In the genomic region with DNA sequence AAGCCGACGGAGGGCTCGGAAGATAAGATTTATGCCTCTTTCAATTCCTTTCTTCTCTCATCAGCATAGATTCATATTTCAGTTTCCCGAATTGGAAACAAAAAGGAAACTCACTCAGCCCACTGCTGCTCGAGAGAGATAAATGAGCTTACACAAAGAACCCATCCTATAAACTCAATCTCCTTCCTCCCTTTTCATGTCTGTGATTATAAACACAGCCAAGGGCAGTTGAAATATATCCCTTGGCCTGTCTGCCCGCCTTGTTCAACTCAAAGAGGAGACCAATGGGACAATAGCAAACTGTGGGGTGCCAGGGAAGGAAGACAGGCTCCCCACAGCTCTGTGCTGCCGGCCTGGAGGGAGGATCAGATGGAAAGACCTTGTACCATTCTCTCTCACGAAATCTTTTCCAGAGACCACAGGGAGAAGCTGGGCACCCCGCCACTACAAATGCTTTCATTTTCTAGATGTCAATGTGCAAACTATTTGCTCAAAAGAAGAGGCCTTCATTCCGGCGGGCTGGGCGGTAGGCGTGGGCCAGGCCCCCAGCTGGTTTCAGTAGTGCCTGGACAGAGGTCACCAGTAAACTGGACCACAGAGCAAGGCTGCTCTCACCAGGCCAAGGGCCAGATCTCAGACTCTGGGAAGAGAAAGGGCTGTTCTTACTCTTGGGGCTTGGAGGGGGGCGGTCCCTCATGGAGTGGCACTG, we compare ENCODE assay signal across 8 mouse cellular contexts.
DNase-seq lines count a peak whose midpoint lies in the region; ATAC-seq and TF ChIP-seq lines count a peak whose summit lies in the region.

No protein-coding gene starts in this region.

- no peak for TF ChIP-seq CTCF in liver, adult 2 months (IDR thresholded peaks at IDR 0.05; ENCODE audit: low read depth, low read length)

- WGBS in liver, adult 2 months: 51% methylated on average over 14 of the region's 14 CpGs
- 56% methylated on average over 14 of the region's 14 CpGs for WGBS in liver, embryonic 11.5 days
- 59% methylated on average over 14 of the region's 14 CpGs for whole genome bisulfite sequencing in heart, embryonic 10.5 days
- WGBS in kidney, embryonic 16.5 days: 29% methylated on average over 14 of the region's 14 CpGs
- 26% methylated on average over 14 of the region's 14 CpGs for WGBS in stomach, embryonic 15.5 days

- H3K79me2 ChIP-seq in liver, adult 2 months (ENCODE audit: control insufficient read depth, insufficient read depth, low read length): no peaks in the 10 kb centered on the region

- no peak overlapping the region for H3K9ac ChIP-seq in liver, adult 2 months (ENCODE audit: low read depth, low read length)
- no peak overlapping the region for H3K9ac ChIP-seq in liver, embryonic 11.5 days (ENCODE audit: low read depth, low read length)
- H3K9ac ChIP-seq in kidney, embryonic 16.5 days (replicated peaks; ENCODE audit: low read length): no peak overlapping the region
- no peak overlapping the region for H3K9ac ChIP-seq in stomach, embryonic 15.5 days

- H3K27me3 ChIP-seq in liver, adult 2 months (ENCODE audit: control insufficient read depth, insufficient read depth, low read length): 0 out of 2 replicates have a peak, but pooled peaks cover 2% of the 10 kb centered on the region
- H3K27me3 ChIP-seq in liver, embryonic 11.5 days (replicated peaks; ENCODE audit: control insufficient read depth, insufficient read depth, low read length): no peaks in the 10 kb centered on the region
- H3K27me3 ChIP-seq in heart, embryonic 10.5 days (ENCODE audit: insufficient read depth, poor library complexity, severe bottlenecking): peaks cover 10% of the 10 kb centered on the region; the same call in 1 of the 2 replicates
- H3K27me3 ChIP-seq in kidney, embryonic 16.5 days (ENCODE audit: insufficient read depth, low read length): no peaks in the 10 kb centered on the region
- H3K27me3 ChIP-seq in stomach, embryonic 15.5 days (replicated peaks): no peaks in the 10 kb centered on the region

- H3K4me2 ChIP-seq in liver, embryonic 11.5 days: no peak overlapping the region
- H3K4me2 ChIP-seq in kidney, embryonic 16.5 days (replicated peaks; ENCODE audit: low read depth, low read length): no peak overlapping the region
- H3K4me2 ChIP-seq in stomach, embryonic 15.5 days: no peak overlapping the region; the same call in 1 of the 2 replicates

- H3K4me3 ChIP-seq in liver, adult 2 months (ENCODE audit: insufficient read depth, low read depth, low read length): no peak overlapping the region
- H3K4me3 ChIP-seq in liver, embryonic 11.5 days (ENCODE audit: low read depth, low read length): no peak overlapping the region
- H3K4me3 ChIP-seq in heart, embryonic 10.5 days: no peak overlapping the region
- no peak overlapping the region for H3K4me3 ChIP-seq in kidney, embryonic 16.5 days (ENCODE audit: low read length)
- no peak overlapping the region for H3K4me3 ChIP-seq in stomach, embryonic 15.5 days (replicated peaks)

- TF ChIP-seq POLR2A in liver, adult 2 months (IDR thresholded peaks at IDR 0.05; ENCODE audit: extremely low read depth, insufficient read depth, low read length): no peak

- no peak for ATAC-seq in liver, embryonic 11.5 days (replicated peaks; ENCODE audit: low FRiP score)
- peak; percentile 44; the same call in 1 of the 2 replicates for ATAC-seq in kidney, embryonic 16.5 days (ENCODE audit: low FRiP score, low TSS enrichment)
- 0 out of 2 replicates have a peak, but pooled peaks have one; percentile 4 for ATAC-seq in stomach, embryonic 15.5 days (ENCODE audit: insufficient read depth, low FRiP score, low read depth)

- peak overlapping the region; percentile 33; the same call in 1 of the 2 replicates for H3K27ac ChIP-seq in liver, adult 2 months (replicated peaks; ENCODE audit: insufficient read depth, low read depth, low read length)
- H3K27ac ChIP-seq in liver, embryonic 11.5 days (ENCODE audit: low read depth, low read length): no peak overlapping the region
- 0 out of 2 replicates have a peak overlapping the region, but pooled peaks have one; percentile 29 for H3K27ac ChIP-seq in heart, embryonic 10.5 days
- peak overlapping the region; percentile 84 for H3K27ac ChIP-seq in kidney, embryonic 16.5 days (ENCODE audit: low read length)
- peak overlapping the region; percentile 77 for H3K27ac ChIP-seq in stomach, embryonic 15.5 days

- peak; percentile 4 for DNase-seq in liver, adult 2 months (ENCODE audit: extremely low read depth, low read depth, low spot score)
- no peak for DNase-seq in liver, embryonic 11.5 days (ENCODE audit: low spot score)
- DNase-seq in cerebellum, postnatal 10 days: peak; percentile 47 to 72
- DNase-seq in heart, embryonic 10.5 days (ENCODE audit: low spot score): no peak
- peak; percentile 71 to 90 for DNase-seq in lung, postnatal 4 days
- DNase-seq in thymus, postnatal 4 days: no peak

- H3K4me1 ChIP-seq in liver, adult 2 months (ENCODE audit: control insufficient read depth, insufficient read depth, low read length): no peaks in the 10 kb centered on the region
- H3K4me1 ChIP-seq in liver, embryonic 11.5 days (replicated peaks; ENCODE audit: control insufficient read depth, insufficient read depth, low read length): no peaks in the 10 kb centered on the region
- H3K4me1 ChIP-seq in heart, embryonic 10.5 days: peaks cover 14% of the 10 kb centered on the region; the same call in 1 of the 2 replicates
- H3K4me1 ChIP-seq in kidney, embryonic 16.5 days (ENCODE audit: insufficient read depth, low read length): peaks cover 20% of the 10 kb centered on the region
- peaks cover 9% of the 10 kb centered on the region; the same call in 1 of the 2 replicates for H3K4me1 ChIP-seq in stomach, embryonic 15.5 days

- H3K9me3 ChIP-seq in liver, embryonic 11.5 days (ENCODE audit: control insufficient read depth, low read length): no peaks in the 10 kb centered on the region
- H3K9me3 ChIP-seq in heart, embryonic 10.5 days: no peaks in the 10 kb centered on the region
- H3K9me3 ChIP-seq in kidney, embryonic 16.5 days (ENCODE audit: low read length): no peaks in the 10 kb centered on the region
- H3K9me3 ChIP-seq in stomach, embryonic 15.5 days: no peaks in the 10 kb centered on the region

- H3K36me3 ChIP-seq in liver, adult 2 months (ENCODE audit: control insufficient read depth, insufficient read depth, low read length): no peaks in the 10 kb centered on the region
- H3K36me3 ChIP-seq in liver, embryonic 11.5 days (ENCODE audit: control insufficient read depth, insufficient read depth, low read length): no peaks in the 10 kb centered on the region
- no peaks in the 10 kb centered on the region for H3K36me3 ChIP-seq in heart, embryonic 10.5 days
- no peaks in the 10 kb centered on the region for H3K36me3 ChIP-seq in kidney, embryonic 16.5 days (ENCODE audit: insufficient read depth, low read length)
- no peaks in the 10 kb centered on the region for H3K36me3 ChIP-seq in stomach, embryonic 15.5 days

Comparison
In these comparisons a context has a peak if more than half of its experiments do, and no peak if none do; other contexts are left out.
1. DNase-seq: peak in liver, adult 2 months (single experiment), cerebellum, postnatal 10 days (2 of 2) and lung, postnatal 4 days (2 of 2); none in liver, embryonic 11.5 days (single experiment), heart, embryonic 10.5 days (single experiment) and thymus, postnatal 4 days (single experiment).